Mouse (Mus musculus) right cerebral cortex, postnatal 4 days (tissue): ENCODE measurements around the gene Ass1.

ENCODE experiments used
- DNase-seq: peaks from one replicate; pipeline ENCODE4 v3.0.0-alpha.2; 2022

Ass1 gene

GRCm38 (mm10) chr2:31458989-31459936 is 10.7 kb upstream of the Ass1 start:
- no peak for DNase-seq

GRCm38 (mm10) chr2:31460025-31460571 is 9.9 kb upstream of the Ass1 start:
- peak; percentile 69 for DNase-seq

DNA sequence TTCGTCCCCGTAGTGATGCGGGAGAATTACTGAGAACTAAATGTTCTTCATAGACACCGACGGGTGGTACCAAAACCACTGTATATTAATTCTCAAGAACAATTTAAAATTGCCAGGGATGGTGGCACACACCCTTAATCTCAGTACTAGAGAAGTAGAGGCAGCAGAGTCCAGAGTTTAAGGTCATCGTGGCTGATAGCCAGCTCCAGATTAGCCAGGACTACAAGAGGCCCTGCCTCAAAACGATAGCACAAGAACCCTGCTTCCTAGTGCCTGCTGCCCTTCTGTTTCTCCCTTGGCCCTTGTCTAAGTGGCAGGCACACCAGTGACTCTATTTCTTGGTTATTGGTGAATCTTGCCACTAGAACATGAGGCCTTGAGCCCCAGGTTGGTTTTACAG is 9.1 kb upstream of the Ass1 start:
- no peak for DNase-seq

- DNase-seq = no peak
These were observed 8.0 kb upstream of the Ass1 start for GRCm38 (mm10) chr2:31462051-31462450.

GRCm38 (mm10) chr2:31463253-31463652 is 6.8 kb upstream of the Ass1 start:
- no peak for DNase-seq

- DNase-seq = no peak
These were observed 6.1 kb upstream of the Ass1 start for GRCm38 (mm10) chr2:31463696-31464528.

DNA sequence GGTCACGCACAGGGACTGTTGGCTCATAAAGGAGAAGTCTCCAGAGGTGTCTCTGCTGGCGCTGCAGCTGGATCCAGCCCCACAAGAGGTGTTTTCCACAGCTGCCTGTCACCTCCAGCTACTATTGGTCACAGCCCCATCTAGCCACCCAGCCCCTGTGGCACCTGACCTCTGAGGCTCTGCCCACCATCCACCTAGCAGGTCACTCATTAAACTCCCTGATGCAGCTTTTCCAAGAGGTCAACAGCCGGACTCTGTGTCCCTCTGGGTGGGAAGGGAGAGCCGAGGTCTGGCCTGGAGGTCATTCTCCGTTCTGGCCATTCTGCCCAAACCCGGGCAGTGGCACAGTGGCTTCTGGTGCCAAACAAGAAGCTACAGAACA is 5.5 kb upstream of the Ass1 start:
- DNase-seq = no peak

GRCm38 (mm10) chr2:31467457-31467856 is 2.5 kb upstream of the Ass1 start:
- DNase-seq = no peak

GRCm38 (mm10) chr2:31468857-31469256 is 1.1 kb upstream of the Ass1 start:
- no peak for DNase-seq

DNA sequence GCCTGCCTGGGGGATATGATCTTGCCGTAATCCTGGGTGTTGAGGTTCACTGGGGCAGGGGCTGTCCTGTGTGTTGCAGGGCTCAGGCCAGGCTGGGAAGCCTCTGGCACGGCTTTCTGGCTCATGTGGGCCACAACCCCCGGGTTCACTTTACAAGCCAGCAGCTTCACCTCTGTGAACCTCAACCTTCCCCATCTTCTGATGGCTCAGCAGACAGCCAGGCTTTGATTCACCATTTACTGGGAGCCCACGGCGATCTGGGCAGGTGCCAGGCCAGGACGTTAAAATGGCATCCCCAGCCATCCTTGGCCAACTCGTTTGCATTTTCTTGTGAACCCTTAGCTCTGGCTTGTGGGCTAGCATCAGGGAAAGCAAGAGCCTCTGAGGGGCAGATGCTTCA is 527 bp upstream of the Ass1 start:
- peak; percentile 25 for DNase-seq

GRCm38 (mm10) chr2:31470683-31471385 is 827 bp downstream of the Ass1 start:
- DNase-seq = no peak

GRCm38 (mm10) chr2:31471611-31472010 is 1.6 kb downstream of the Ass1 start:
- no peak for DNase-seq

- DNase-seq = peak; percentile 55
These were observed 2.5 kb downstream of the Ass1 start for GRCm38 (mm10) chr2:31472406-31473065.

- no peak for DNase-seq
These were observed 3.9 kb downstream of the Ass1 start for GRCm38 (mm10) chr2:31473941-31474340.

DNA sequence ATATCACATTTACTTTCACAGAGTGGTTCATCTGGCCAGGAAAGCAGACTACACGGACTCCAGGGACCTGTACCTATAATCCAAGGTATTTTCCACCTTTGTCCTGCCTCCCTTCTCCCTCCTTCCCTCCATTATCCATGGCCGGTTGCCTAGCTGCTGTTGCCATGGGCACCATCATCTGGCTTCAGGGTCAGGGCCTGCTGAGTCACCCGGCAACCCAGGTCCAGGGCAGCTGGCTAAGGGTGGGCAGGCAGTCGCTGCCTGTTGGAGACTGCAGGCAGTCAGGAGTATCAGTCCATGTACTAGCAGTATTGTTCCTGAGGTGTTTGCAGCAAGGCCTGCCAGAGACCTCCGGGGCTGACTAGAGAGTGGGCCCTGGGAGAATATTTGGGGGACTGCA is 4.7 kb downstream of the Ass1 start:
- no peak for DNase-seq

DNA sequence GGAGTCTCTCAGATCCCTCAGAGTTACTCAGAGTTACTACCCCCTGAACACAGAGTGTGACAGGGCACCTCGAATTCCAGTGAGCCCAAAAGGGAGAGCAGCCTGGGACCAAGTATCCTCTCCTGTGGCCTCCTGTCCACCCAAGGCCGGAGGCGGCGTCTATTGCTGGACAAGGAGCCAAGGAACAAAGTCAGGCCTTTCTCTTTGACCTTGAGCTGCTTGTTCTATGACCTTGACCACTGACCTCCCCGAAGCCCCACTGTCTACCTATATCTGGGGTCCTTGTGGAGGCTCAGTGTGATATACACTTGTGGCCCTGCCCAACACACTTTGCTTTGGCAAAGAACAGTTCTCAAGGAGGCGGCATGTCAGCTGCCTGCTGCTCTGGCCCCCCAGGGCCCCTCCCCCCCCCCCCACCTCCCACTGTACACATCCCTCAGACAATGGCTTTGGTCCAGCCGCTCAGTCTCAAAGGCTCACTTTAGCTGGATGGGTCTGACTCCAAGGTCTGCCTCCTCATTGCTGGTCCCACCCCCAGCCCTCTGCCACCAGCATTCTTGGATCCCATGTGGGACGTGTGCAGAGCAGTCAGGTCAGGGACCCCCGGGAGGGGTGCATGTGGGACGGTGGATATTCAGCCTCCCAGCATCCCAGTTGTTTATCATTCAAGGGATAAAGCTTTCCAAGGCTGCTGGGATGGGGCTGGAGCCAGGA is 6.3 kb downstream of the Ass1 start:
- DNase-seq = no peak

DNA sequence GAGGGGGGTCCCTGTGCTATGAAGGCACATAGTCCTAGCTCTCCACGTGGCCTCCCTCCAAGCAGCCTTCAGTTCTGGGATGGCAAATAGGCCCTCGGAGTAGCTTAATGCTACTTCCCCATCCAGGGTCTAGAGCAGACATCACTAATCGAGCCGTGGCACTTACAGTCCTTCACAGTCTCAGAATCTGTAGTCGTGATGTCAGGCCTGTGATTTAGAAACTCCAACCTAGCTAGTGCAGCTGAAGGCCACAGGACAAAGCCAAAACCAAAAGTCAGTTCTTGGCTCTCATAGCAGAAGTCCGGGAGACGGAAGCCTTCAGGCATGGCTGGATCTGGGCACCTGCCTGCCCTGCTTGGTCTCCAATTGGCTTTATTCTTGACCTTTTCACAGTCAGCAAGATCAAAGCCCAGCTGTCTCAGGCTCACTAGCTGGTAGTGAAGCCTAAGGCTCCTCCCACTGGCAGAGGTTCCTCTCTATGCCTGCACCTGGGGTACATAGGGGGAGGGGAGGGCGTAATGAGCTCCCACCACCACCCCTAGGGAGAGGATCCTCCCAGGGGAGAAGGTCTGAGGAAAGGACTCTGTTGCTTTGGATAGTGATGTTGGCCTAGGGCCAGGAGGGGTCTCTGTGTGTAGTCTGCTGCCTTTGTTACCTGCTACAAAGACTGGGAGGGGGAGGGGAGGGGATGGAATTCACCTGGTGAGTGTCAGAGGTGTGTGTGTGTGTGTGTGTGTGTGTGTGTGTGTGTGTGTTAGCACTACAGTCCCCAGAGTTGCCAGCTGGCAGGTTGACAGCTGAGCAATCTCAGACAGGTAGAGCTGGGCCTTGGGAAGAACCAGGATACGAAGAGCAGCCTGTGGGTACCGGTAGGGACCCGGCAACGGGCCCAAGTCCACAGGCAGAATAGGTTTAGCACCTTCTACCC is 7.5 kb downstream of the Ass1 start:
- no peak for DNase-seq

- DNase-seq = peak; percentile 84
These were observed 13.0 kb downstream of the Ass1 start for GRCm38 (mm10) chr2:31482914-31483575.

DNA sequence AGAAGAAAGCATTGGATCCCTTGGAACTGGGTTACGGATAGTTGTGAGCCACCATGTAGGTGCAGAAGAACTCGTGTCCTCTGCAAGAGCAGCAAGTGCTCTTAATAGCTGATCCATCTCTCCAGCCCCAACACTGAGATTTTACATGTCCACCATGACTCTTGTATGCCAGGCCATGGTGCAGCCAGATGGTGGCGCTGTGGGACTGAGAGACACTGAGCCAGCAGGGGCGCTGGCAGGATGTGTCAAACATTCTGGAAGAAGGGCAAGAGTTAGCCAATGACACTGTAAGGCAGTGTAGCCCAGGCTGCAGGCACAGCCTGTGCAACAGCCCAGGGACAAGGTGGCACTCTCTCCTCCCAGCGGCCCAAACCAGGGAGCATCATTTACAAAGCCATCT is 14.2 kb downstream of the Ass1 start:
- DNase-seq = peak; percentile 84

DNA sequence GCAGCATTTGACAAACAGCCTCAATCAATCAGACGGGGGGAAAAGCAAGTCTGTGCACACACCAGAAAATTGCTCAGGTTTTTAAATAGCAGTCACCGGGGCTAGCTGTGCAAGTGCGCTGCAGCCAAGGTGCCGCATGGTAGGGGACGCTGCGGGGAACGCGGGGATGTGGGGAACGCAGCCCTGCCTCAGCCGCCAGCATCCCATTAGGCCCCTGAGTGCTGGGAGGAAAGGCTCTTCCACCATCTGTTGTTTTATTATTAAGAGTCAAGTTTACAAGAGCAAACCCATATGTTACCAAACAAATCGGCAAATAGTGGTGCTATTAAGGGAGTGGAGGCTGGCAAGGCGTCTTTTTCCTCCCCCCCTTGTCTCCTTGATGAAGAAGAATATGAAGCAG is 19.2 kb downstream of the Ass1 start:
- DNase-seq = no peak
